Mouse (Mus musculus): ENCODE data around the gene Tvp23a.

DNA sequence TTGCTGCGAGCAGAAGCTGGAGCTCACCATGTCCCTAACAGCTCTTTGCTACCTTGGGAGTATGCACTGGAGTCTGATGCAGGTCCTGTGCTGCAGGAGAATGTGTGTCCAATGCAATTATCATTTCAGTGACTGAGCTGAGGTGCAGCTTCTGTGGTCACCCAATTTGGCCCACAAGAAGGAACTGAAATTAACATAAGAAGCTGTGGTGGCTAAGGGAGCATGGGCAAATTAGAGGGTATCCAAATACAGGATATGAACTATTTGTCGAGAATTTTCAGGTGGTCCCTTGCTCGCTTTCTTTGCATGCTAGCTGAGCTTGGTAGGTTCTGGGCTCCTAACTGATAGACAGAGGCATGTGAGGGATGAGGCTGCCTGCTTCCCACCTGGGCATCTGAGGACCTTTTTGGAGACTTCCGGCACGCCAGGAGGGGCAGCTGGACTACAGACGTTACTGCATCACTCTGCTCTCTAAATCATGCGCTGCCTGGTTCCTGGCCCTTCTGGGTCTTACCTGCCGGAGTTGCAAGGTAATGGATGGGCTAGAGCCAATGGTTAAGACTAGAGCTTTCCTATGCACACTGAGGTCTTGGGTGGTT, 40.8 kb upstream of the Tvp23a start:
- no peak for TF ChIP-seq CTCF (IDR thresholded peaks at IDR 0.05; ENCODE audit: low read depth, low read length)
- TF ChIP-seq POLR2A (IDR thresholded peaks at IDR 0.05; ENCODE audit: extremely low read depth, insufficient read depth, low read length): no peak
